Mouse (Mus musculus): ENCODE data around the gene Traf7. TPM values are rescaled to one million over a fixed set of nuclear protein-coding genes. Genes with fewer than 3 reads are reported as not detected.

Gene Traf7
- polyA plus RNA-seq, 1 experiment from 2014 or later, result 91.0 TPM

DNA sequence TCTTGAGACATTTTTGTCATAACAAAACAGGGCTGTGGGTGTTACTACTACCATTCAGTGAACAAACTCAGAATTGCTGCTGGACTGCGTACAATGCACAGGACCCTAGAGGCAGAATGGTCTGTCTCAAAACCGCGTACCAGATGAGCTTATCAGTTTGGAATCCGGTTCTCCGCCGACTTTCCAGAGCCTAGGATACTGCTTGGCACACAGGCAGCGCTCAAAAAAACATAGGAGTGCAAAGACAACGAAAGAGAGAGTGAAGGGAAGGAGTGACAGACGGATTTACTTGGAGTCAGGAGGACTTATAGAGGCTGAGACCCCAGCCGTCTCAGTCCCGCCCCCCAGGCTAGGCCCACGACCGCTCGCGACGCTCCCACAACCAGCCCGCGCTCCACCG is 423 bp downstream of the Traf7 start:
- H3K4me1 ChIP-seq (replicated peaks), result peaks cover 58% of the 10 kb centered on the region
- 0% methylated on average over 14 of the region's 19 CpGs for WGBS
- H3K9me3 ChIP-seq, result no peaks in the 10 kb centered on the region
- H3K27ac ChIP-seq (replicated peaks), result peak overlapping the region; percentile 85
- H3K4me2 ChIP-seq, result peak overlapping the region; percentile 60
- peak overlapping the region; percentile 90 for H3K9ac ChIP-seq
- H3K4me3 ChIP-seq, result peak overlapping the region; percentile 76
- ATAC-seq (ENCODE audit: low FRiP score, low read depth), result no peak
- no peaks in the 10 kb centered on the region for H3K36me3 ChIP-seq
- no peaks in the 10 kb centered on the region for H3K27me3 ChIP-seq

DNA sequence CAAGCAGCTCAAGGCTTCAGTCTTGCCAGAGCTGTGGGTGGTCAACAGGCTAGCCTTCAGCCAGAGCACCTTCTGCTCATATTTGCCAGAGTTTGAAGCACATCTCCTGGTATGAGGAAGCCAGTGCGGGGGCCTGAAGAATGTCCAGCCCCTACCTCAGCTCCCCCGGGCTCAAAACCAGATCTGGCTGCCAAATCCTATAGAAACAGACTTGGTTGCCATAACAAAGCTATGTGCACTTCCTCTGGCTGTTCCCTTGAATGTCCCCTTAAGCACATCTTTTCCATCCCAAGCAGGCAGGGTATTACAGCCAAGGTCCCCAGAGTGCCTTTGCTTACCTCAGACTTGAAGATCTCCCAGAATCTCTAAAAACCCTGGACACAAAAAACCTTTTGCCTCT is 3.0 kb downstream of the Traf7 start:
- no peak for ATAC-seq (ENCODE audit: low FRiP score, low read depth)
- 85% methylated on average over 2 of the region's 2 CpGs for WGBS
- Histone ChIP-seq H3K4me2 (no peak overlapping the region), H3K9me3 (no peaks in the 10 kb centered on the region), H3K4me1 (replicated peaks) (peaks cover 33% of the 10 kb centered on the region), H3K27ac (replicated peaks) (no peak overlapping the region), H3K4me3 (no peak overlapping the region), H3K9ac (no peak overlapping the region), H3K36me3 (no peaks in the 10 kb centered on the region), H3K27me3 (no peaks in the 10 kb centered on the region)

DNA sequence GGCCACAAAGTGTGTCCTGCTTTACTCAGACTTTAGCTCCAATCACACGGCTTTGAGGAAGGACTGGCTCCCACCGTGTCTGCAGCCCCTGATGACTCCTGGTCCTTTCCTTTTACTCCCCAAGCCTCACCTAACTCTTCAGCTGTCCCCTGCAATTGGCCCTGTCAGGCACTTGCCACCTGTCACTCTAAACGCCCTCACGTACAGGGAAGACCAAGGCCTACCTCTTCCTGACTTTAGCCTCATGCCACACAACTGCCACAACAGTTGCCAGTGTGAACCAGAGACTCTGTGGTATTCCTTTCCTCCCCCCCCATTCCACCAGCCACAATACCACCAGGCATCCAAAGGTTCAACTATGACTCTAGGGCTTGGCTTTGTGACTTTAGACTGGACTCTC is 7.3 kb downstream of the Traf7 start:
- Histone ChIP-seq H3K27ac (replicated peaks) (no peak overlapping the region), H3K9me3 (no peaks in the 10 kb centered on the region), H3K4me1 (replicated peaks) (peaks cover 7% of the 10 kb centered on the region), H3K27me3 (no peaks in the 10 kb centered on the region), H3K4me3 (no peak overlapping the region), H3K9ac (no peak overlapping the region), H3K36me3 (peaks cover 23% of the 10 kb centered on the region), H3K4me2 (no peak overlapping the region)
- whole genome bisulfite sequencing, result 97% methylated on average over 4 of the region's 4 CpGs
- ATAC-seq (ENCODE audit: low FRiP score, low read depth), result no peak

DNA sequence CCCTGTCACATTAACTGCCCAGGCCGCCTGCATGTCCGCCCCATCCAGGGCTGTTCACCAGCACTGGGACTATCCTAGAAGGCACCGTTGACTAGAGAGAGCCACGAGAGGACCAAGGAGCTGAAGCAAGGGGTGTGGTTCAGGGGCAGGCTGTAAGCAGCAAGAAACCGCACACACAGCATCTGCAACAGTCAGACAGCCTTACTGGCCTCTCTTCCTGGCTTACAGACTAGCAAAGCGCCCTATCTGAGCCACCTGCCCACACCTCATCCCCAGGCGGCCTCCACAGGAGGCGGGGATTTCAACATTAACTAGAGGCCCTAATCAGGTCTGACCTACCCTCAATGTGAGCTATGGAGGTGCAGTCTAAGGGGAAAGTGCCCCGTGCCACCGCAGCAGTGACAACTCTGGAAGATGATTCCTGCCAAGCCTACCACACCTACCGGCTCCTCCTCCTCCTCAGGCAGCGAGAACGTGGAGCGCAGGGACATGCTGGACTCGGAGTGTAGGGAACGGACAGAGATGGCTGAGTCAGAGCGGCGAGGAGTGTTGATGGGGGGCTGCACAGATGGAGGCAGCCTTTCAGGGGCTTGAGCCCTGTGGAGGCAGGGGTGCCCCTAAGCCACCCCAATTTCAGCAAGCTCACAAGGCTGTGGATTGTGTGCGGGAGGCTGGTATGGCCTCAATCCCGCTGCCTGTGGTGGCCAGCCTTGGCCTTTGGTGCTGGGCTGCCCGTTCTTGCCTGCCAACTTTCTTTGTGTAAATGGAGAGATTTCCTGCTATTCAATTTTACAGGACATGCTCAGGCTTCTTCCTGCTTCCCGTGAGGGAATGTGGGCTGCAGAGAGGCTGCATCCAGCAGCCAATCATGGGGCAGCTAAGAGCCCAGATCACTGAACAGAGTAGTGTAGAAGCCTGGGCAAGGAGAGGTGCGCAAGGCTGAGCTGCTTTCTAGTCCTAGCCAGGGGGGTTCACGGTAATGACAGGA is 13.2 kb downstream of the Traf7 start:
- Histone ChIP-seq H3K4me3 (no peak overlapping the region), H3K9ac (no peak overlapping the region), H3K27ac (replicated peaks) (0 out of 2 replicates have a peak overlapping the region, but pooled peaks have one; percentile 25), H3K9me3 (no peaks in the 10 kb centered on the region), H3K4me2 (0 out of 2 replicates have a peak overlapping the region, but pooled peaks have one; percentile 11), H3K36me3 (peaks cover 62% of the 10 kb centered on the region), H3K27me3 (no peaks in the 10 kb centered on the region), H3K4me1 (replicated peaks) (no peaks in the 10 kb centered on the region)
- no peak for ATAC-seq (ENCODE audit: low FRiP score, low read depth)
- 89% methylated on average over 24 of the region's 24 CpGs for WGBS

DNA sequence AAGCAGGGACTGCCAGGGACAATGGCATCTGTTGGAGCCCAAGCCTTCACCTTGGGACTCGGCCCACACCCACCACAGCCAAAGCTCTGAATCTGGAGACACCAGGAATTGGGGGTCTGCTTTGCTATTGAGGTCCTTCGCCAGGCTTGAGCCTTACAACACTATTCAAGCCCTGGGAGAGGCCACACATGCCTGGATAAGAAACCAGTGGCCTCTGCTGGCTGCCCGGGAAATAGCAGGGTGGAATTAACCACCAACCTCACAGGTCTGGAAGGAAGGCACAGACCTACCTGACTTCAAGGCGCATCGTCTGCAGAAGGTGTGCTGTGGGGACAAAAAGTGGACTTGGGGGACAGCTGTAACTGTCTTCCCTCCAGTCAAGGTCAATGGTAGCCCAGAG is 14.1 kb downstream of the Traf7 start:
- no peaks in the 10 kb centered on the region for H3K4me1 ChIP-seq (replicated peaks)
- no peak overlapping the region for H3K27ac ChIP-seq (replicated peaks)
- H3K4me3 ChIP-seq, result no peak overlapping the region
- peak; percentile 62; the same call in 1 of the 2 replicates for ATAC-seq (ENCODE audit: low FRiP score, low read depth)
- no peaks in the 10 kb centered on the region for H3K9me3 ChIP-seq
- no peaks in the 10 kb centered on the region for H3K27me3 ChIP-seq
- peaks cover 66% of the 10 kb centered on the region for H3K36me3 ChIP-seq
- 48% methylated on average over 5 of the region's 5 CpGs for WGBS
- no peak overlapping the region for H3K9ac ChIP-seq
- H3K4me2 ChIP-seq, result 0 out of 2 replicates have a peak overlapping the region, but pooled peaks have one; percentile 11

DNA sequence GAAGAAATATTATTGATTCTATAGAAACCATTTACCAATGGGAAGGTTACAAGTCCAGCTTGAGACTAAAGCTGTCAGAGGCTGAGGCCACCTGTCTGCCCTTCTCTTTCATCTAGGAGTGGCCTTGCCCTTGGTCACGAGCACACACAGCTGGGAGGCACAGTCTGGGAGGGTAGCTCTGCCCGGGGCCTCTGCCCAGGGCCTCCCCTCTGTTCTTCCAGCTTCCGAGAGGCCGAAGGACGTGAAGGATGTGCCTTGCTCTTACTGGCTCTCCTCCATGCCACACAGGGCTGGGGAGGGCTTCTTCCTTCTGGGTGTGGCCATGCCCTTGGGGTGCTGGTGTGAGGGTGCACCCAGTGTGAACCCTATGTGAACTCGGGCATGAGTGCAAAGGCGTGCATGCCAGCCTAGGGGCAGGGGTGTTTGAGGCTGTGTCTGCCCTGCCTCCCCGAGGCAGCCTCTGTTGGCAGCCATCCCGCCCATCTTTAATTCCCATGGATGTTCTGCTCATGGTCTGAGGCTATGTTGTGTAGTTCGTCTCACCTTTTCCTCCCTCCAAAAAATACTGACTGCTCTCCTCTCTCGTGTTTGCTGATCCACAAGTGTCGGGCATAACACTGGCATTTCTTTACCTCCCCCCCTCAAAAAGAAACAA is 19.8 kb downstream of the Traf7 start:
- Histone ChIP-seq H3K9me3 (no peaks in the 10 kb centered on the region), H3K27ac (replicated peaks) (no peak overlapping the region), H3K4me3 (no peak overlapping the region), H3K9ac (no peak overlapping the region), H3K4me1 (replicated peaks) (peaks cover 6% of the 10 kb centered on the region; the same call in 1 of the 2 replicates), H3K27me3 (no peaks in the 10 kb centered on the region), H3K4me2 (no peak overlapping the region), H3K36me3 (peaks cover 75% of the 10 kb centered on the region)
- 80% methylated on average over 12 of the region's 12 CpGs for WGBS
- ATAC-seq (ENCODE audit: low FRiP score, low read depth), result no peak

- Histone ChIP-seq H3K4me1 (replicated peaks) (peaks cover 6% of the 10 kb centered on the region; the same call in 1 of the 2 replicates), H3K27ac (replicated peaks) (no peak overlapping the region), H3K9me3 (no peaks in the 10 kb centered on the region), H3K4me2 (no peak overlapping the region), H3K9ac (no peak overlapping the region), H3K4me3 (no peak overlapping the region), H3K36me3 (peaks cover 78% of the 10 kb centered on the region), H3K27me3 (no peaks in the 10 kb centered on the region)
- no peak for ATAC-seq (ENCODE audit: low FRiP score, low read depth)
- 45% methylated on average over 19 of the region's 19 CpGs for WGBS
These were observed 20.5 kb downstream of the Traf7 start for GRCm38 (mm10) chr17:24507129-24507664.

GRCm38 (mm10) chr17:24506332-24507070 is 21.2 kb downstream of the Traf7 start:
- H3K27ac ChIP-seq (replicated peaks), result no peak overlapping the region; the same call in 1 of the 2 replicates
- H3K27me3 ChIP-seq, result no peaks in the 10 kb centered on the region
- H3K4me3 ChIP-seq, result no peak overlapping the region
- H3K9me3 ChIP-seq, result no peaks in the 10 kb centered on the region
- H3K9ac ChIP-seq, result no peak overlapping the region
- 0 out of 2 replicates have a peak, but pooled peaks have one; percentile 5 for ATAC-seq (ENCODE audit: low FRiP score, low read depth)
- peaks cover 6% of the 10 kb centered on the region; the same call in 1 of the 2 replicates for H3K4me1 ChIP-seq (replicated peaks)
- no peak overlapping the region for H3K4me2 ChIP-seq
- 26% methylated on average over 36 of the region's 36 CpGs for WGBS
- peaks cover 80% of the 10 kb centered on the region for H3K36me3 ChIP-seq

DNA sequence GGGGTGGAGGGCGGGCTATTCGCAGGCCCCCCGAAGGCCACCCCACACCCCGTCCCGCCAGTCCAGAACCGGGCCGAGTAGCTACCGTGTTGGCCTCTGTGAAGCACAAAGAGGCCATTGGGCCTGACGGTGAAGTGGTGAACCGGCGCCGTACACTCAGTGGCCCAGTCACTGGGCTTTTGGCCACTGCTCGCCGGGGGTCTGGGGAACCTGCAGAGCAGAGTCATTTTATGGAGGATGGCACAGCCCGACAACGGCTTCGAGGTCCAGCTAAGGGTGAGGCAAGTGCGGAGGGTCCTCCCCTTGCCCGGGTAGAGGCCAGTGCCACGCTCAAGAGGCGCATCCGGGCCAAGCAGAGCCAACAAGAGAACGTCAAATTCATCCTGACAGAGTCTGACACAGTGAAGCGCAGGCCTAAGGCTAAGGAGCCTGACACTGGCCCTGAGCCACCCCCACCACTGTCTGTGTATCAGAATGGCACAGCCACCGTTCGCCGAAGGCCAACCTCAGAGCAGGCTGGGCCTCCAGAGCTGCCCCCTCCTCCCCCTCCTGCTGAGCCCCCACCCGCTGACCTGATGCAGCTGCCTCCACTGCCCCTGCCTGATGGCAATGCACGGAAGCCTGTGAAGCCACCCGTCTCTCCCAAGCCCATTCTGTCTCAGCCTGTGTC is 22.3 kb downstream of the Traf7 start:
- H3K4me3 ChIP-seq, result no peak overlapping the region
- WGBS, result 91% methylated on average over 30 of the region's 30 CpGs
- peaks cover 6% of the 10 kb centered on the region; the same call in 1 of the 2 replicates for H3K4me1 ChIP-seq (replicated peaks)
- H3K27ac ChIP-seq (replicated peaks), result no peak overlapping the region
- H3K36me3 ChIP-seq, result peaks cover 76% of the 10 kb centered on the region
- ATAC-seq (ENCODE audit: low FRiP score, low read depth), result no peak
- no peaks in the 10 kb centered on the region for H3K9me3 ChIP-seq
- H3K9ac ChIP-seq, result no peak overlapping the region
- H3K4me2 ChIP-seq, result no peak overlapping the region
- H3K27me3 ChIP-seq, result no peaks in the 10 kb centered on the region

GRCm38 (mm10) chr17:24504085-24504484 is 23.7 kb downstream of the Traf7 start:
- no peaks in the 10 kb centered on the region for H3K9me3 ChIP-seq
- no peak for ATAC-seq (ENCODE audit: low FRiP score, low read depth)
- H3K4me2 ChIP-seq, result no peak overlapping the region
- H3K9ac ChIP-seq, result no peak overlapping the region
- H3K36me3 ChIP-seq, result peaks cover 73% of the 10 kb centered on the region
- no peak overlapping the region for H3K27ac ChIP-seq (replicated peaks)
- peaks cover 6% of the 10 kb centered on the region; the same call in 1 of the 2 replicates for H3K4me1 ChIP-seq (replicated peaks)
- H3K4me3 ChIP-seq, result no peak overlapping the region
- H3K27me3 ChIP-seq, result no peaks in the 10 kb centered on the region
- 93% methylated on average over 10 of the region's 10 CpGs for WGBS

- Histone ChIP-seq H3K4me3 (no peak overlapping the region), H3K27me3 (no peaks in the 10 kb centered on the region), H3K4me2 (no peak overlapping the region), H3K9ac (no peak overlapping the region), H3K9me3 (no peaks in the 10 kb centered on the region), H3K4me1 (replicated peaks) (peaks cover 5% of the 10 kb centered on the region; the same call in 1 of the 2 replicates), H3K36me3 (peaks cover 80% of the 10 kb centered on the region), H3K27ac (replicated peaks) (no peak overlapping the region)
- ATAC-seq (ENCODE audit: low FRiP score, low read depth), result no peak
- 44% methylated on average over 11 of the region's 11 CpGs for WGBS
These were observed 25.5 kb downstream of the Traf7 start for GRCm38 (mm10) chr17:24502208-24502607.
